ENCODE assay signal across 26 mouse cellular contexts in genomic region chr14:41096296-41096860, GRCm38 (mm10). TPM values are rescaled to one million over a fixed set of nuclear protein-coding genes. Genes with fewer than 3 reads are reported as not detected.
DNase-seq lines count a peak whose midpoint lies in the region; ATAC-seq and TF ChIP-seq lines count a peak whose summit lies in the region.
"Had no signal": no experiment of that assay in that cellular context is flagged by ENCODE, and none has a peak within 500 bp of the region (broad histone marks: within the 10 kb centered on the region; RNA-seq: fewer than 3 reads in every experiment).

No protein-coding gene starts in this region.

- no peaks in the 10 kb centered on the region for H3K36me3 ChIP-seq in liver, adult 2 months (ENCODE audit: control insufficient read depth, insufficient read depth, low read length)
- no peaks in the 10 kb centered on the region for H3K36me3 ChIP-seq in liver, embryonic 16.5 days (ENCODE audit: control insufficient read depth, insufficient read depth)
- H3K36me3 ChIP-seq in liver, embryonic 12.5 days: no peaks in the 10 kb centered on the region
- no peaks in the 10 kb centered on the region for H3K36me3 ChIP-seq in liver, postnatal 0 days (replicated peaks; ENCODE audit: insufficient read depth, low read length)
- no peaks in the 10 kb centered on the region for H3K36me3 ChIP-seq in liver, embryonic 11.5 days (ENCODE audit: control insufficient read depth, insufficient read depth, low read length)
- H3K36me3 ChIP-seq: G1E had no signal

- H3K27ac ChIP-seq in liver, adult 2 months (replicated peaks; ENCODE audit: insufficient read depth, low read depth, low read length): peak overlapping the region; percentile 66
- no peak overlapping the region; the same call in 1 of the 2 replicates for H3K27ac ChIP-seq in liver, embryonic 16.5 days (ENCODE audit: low read length)
- no peak overlapping the region for H3K27ac ChIP-seq in liver, embryonic 12.5 days
- H3K27ac ChIP-seq in liver, postnatal 0 days (ENCODE audit: low read depth): peak overlapping the region; percentile 89
- no peak overlapping the region for H3K27ac ChIP-seq in liver, embryonic 11.5 days (ENCODE audit: low read depth, low read length)

- peak; percentile 95 for DNase-seq in liver, adult 2 months (ENCODE audit: extremely low read depth, low read depth, low spot score)
- DNase-seq in liver: no peak
- no peak for DNase-seq in liver, postnatal 0 days
- no peak for DNase-seq in liver, embryonic 11.5 days (ENCODE audit: low spot score)
- DNase-seq: adrenal gland, adult 2 months; adrenal gland, adult 8-10 months; adrenal gland, postnatal 10 days; adrenal gland, postnatal 14 days; adrenal gland, postnatal 25 days; adrenal gland, postnatal 36 days; B cell, adult 2 months; cerebellum, adult 11 months; cerebellum, adult 11-12 months; cerebellum, adult 18-20 months had no signal

- TF ChIP-seq EP300 in liver, postnatal 0 days (IDR thresholded peaks at IDR 0.05; ENCODE audit: low read depth): peak; percentile 86

- TF ChIP-seq POLR2A in liver, adult 2 months (IDR thresholded peaks at IDR 0.05; ENCODE audit: extremely low read depth, insufficient read depth, low read length): no peak

- H3K9ac ChIP-seq in liver, adult 2 months (ENCODE audit: low read depth, low read length): no peak overlapping the region
- no peak overlapping the region for H3K9ac ChIP-seq in liver, embryonic 16.5 days (ENCODE audit: low read depth, low read length)
- no peak overlapping the region for H3K9ac ChIP-seq in liver, embryonic 12.5 days
- no peak overlapping the region for H3K9ac ChIP-seq in liver, postnatal 0 days (replicated peaks)
- H3K9ac ChIP-seq in liver, embryonic 11.5 days (ENCODE audit: low read depth, low read length): no peak overlapping the region

- no peak for TF ChIP-seq CTCF in liver, adult 2 months (IDR thresholded peaks at IDR 0.05; ENCODE audit: low read depth, low read length)
- no peak for TF ChIP-seq CTCF in liver, postnatal 0 days (IDR thresholded peaks at IDR 0.05; ENCODE audit: low read depth)

- ATAC-seq in liver, embryonic 16.5 days (ENCODE audit: low read depth): peak; percentile 74; the same call in 1 of the 2 replicates
- no peak for ATAC-seq in liver, embryonic 12.5 days
- ATAC-seq in liver, postnatal 0 days: peak; percentile 68
- ATAC-seq in liver, embryonic 11.5 days (replicated peaks; ENCODE audit: low FRiP score): no peak
- ATAC-seq: activated CD4-positive, CD25-positive, alpha-beta regulatory T cell, adult 4 months; CD4-positive, CD25-positive, alpha-beta regulatory T cell, adult 4 months; Patski had no signal

- H3K4me1 ChIP-seq in liver, adult 2 months (ENCODE audit: control insufficient read depth, insufficient read depth, low read length): peaks cover 28% of the 10 kb centered on the region
- no peaks in the 10 kb centered on the region for H3K4me1 ChIP-seq in liver, embryonic 16.5 days (ENCODE audit: control insufficient read depth, low read depth, low read length)
- no peaks in the 10 kb centered on the region for H3K4me1 ChIP-seq in liver, embryonic 12.5 days
- H3K4me1 ChIP-seq in liver, postnatal 0 days (ENCODE audit: insufficient read depth): no peaks in the 10 kb centered on the region
- no peaks in the 10 kb centered on the region for H3K4me1 ChIP-seq in liver, embryonic 11.5 days (replicated peaks; ENCODE audit: control insufficient read depth, insufficient read depth, low read length)

- H3K4me2 ChIP-seq in liver, embryonic 16.5 days (ENCODE audit: low read depth, low read length): no peak overlapping the region
- H3K4me2 ChIP-seq in liver, embryonic 12.5 days: no peak overlapping the region
- no peak overlapping the region for H3K4me2 ChIP-seq in liver, postnatal 0 days (ENCODE audit: low read depth, low read length)
- no peak overlapping the region for H3K4me2 ChIP-seq in liver, embryonic 11.5 days

- no peaks in the 10 kb centered on the region for H3K79me2 ChIP-seq in liver, adult 2 months (ENCODE audit: control insufficient read depth, insufficient read depth, low read length)

- no peaks in the 10 kb centered on the region for H3K27me3 ChIP-seq in liver, adult 2 months (ENCODE audit: control insufficient read depth, insufficient read depth, low read length)
- H3K27me3 ChIP-seq in liver, embryonic 16.5 days (ENCODE audit: control insufficient read depth, insufficient read depth, low read depth, low read length): no peaks in the 10 kb centered on the region
- no peaks in the 10 kb centered on the region; the same call in 1 of the 2 replicates for H3K27me3 ChIP-seq in liver, embryonic 12.5 days (replicated peaks)
- H3K27me3 ChIP-seq in liver, postnatal 0 days (ENCODE audit: insufficient read depth, low read length): no peaks in the 10 kb centered on the region
- no peaks in the 10 kb centered on the region for H3K27me3 ChIP-seq in liver, embryonic 11.5 days (replicated peaks; ENCODE audit: control insufficient read depth, insufficient read depth, low read length)
- H3K27me3 ChIP-seq: CH12.LX had no signal

- no peak overlapping the region for H3K4me3 ChIP-seq in liver, adult 2 months (ENCODE audit: insufficient read depth, low read depth, low read length)
- H3K4me3 ChIP-seq in liver, embryonic 16.5 days (ENCODE audit: low read depth, low read length): no peak overlapping the region
- H3K4me3 ChIP-seq in liver, embryonic 12.5 days: no peak overlapping the region
- H3K4me3 ChIP-seq in liver, postnatal 0 days (ENCODE audit: low read depth, low read length): no peak overlapping the region
- H3K4me3 ChIP-seq in liver, embryonic 11.5 days (ENCODE audit: low read depth, low read length): no peak overlapping the region

- H3K9me3 ChIP-seq in liver, embryonic 16.5 days (replicated peaks; ENCODE audit: control insufficient read depth, low read length): no peaks in the 10 kb centered on the region
- no peaks in the 10 kb centered on the region for H3K9me3 ChIP-seq in liver, embryonic 12.5 days (replicated peaks)
- H3K9me3 ChIP-seq in liver, postnatal 0 days (ENCODE audit: low read length): no peaks in the 10 kb centered on the region
- no peaks in the 10 kb centered on the region for H3K9me3 ChIP-seq in liver, embryonic 11.5 days (ENCODE audit: control insufficient read depth, low read length)
- H3K9me3 ChIP-seq: G1E had no signal

- WGBS in liver, adult 2 months: 26% methylated on average over 3 of the region's 3 CpGs
- 56% methylated on average over 3 of the region's 3 CpGs for WGBS in liver, embryonic 16.5 days (ENCODE audit: insufficient replicate concordance)
- 59% methylated on average over 3 of the region's 3 CpGs for WGBS in liver, embryonic 12.5 days (ENCODE audit: insufficient replicate concordance)
- WGBS in liver, postnatal 0 days (ENCODE audit: insufficient replicate concordance): 60% methylated on average over 3 of the region's 3 CpGs
- WGBS in liver, embryonic 11.5 days: 80% methylated on average over 3 of the region's 3 CpGs

RNA-seq across cellular contexts. Expression of gene Mat1a, which starts 8.5 kb away (rescaled TPM):
- 2,681 and 2,768 TPM in 2 replicates for total RNA-seq in liver, adult 2 months (2014; rRNA removed)
- 1,412 and 1,958 TPM in 2 replicates for polyA plus RNA-seq in liver, adult 2 months (2012; rRNA removed)
- polyA plus RNA-seq in liver, embryonic 16.5 days (2015; fragmentation: Nextera tagmentation; extraction: Ambion mirVana): 111 and 144 TPM in 2 replicates
- polyA plus RNA-seq in liver, embryonic 12.5 days (2016; fragmentation: Nextera tagmentation; extraction: Ambion mirVana): 0.54 and 0.55 TPM in 2 replicates
- 1,129 and 1,137 TPM in 2 replicates for polyA plus RNA-seq in liver, postnatal 0 days (2015; fragmentation: Nextera tagmentation; extraction: Ambion mirVana)
- polyA plus RNA-seq in liver, embryonic 11.5 days (2014; fragmentation: Nextera tagmentation; extraction: Ambion mirVana): 0.05 and 0.19 TPM in 2 replicates
- total RNA-seq: adrenal gland, postnatal 25 days; CH12.LX; MEL had no signal
- polyA plus RNA-seq: activated CD4-positive, CD25-positive, alpha-beta regulatory T cell, adult 4 months; C2C12; CD4-positive, CD25-positive, alpha-beta regulatory T cell, adult 4 months; G1E; Patski had no signal

RNA-seq across cellular contexts. Expression of gene Dydc1, which starts 23.7 kb away (rescaled TPM):
- not detected in 2 replicates for total RNA-seq in liver, adult 2 months (2014; rRNA removed)
- polyA plus RNA-seq in liver, adult 2 months (2012; rRNA removed): not detected in 2 replicates
- not detected in 2 replicates for polyA plus RNA-seq in liver, embryonic 16.5 days (2015; fragmentation: Nextera tagmentation; extraction: Ambion mirVana)
- polyA plus RNA-seq in liver, embryonic 12.5 days (2016; fragmentation: Nextera tagmentation; extraction: Ambion mirVana): not detected in 2 replicates
- not detected in 2 replicates for polyA plus RNA-seq in liver, postnatal 0 days (2015; fragmentation: Nextera tagmentation; extraction: Ambion mirVana)
- polyA plus RNA-seq in liver, embryonic 11.5 days (2014; fragmentation: Nextera tagmentation; extraction: Ambion mirVana): not detected in 2 replicates
- total RNA-seq: adrenal gland, adult 18-20 months; adrenal gland, adult 2 months; adrenal gland, postnatal 10 days; adrenal gland, postnatal 14 days; adrenal gland, postnatal 25 days; CH12.LX; ES-E14; G1E; MEL had no signal
- polyA plus RNA-seq: activated CD4-positive, CD25-positive, alpha-beta regulatory T cell, adult 4 months; adrenal gland, adult 2 months; C2C12; CD4-positive, CD25-positive, alpha-beta regulatory T cell, adult 4 months; G1E; Patski had no signal

RNA-seq across cellular contexts. Expression of gene Dydc2, which starts 27.4 kb away (rescaled TPM):
- not detected in 2 replicates for total RNA-seq in liver, adult 2 months (2014; rRNA removed)
- not detected in 2 replicates for polyA plus RNA-seq in liver, adult 2 months (2012; rRNA removed)
- not detected in 2 replicates for polyA plus RNA-seq in liver, embryonic 16.5 days (2015; fragmentation: Nextera tagmentation; extraction: Ambion mirVana)
- not detected in 2 replicates for polyA plus RNA-seq in liver, embryonic 12.5 days (2016; fragmentation: Nextera tagmentation; extraction: Ambion mirVana)
- not detected in 2 replicates for polyA plus RNA-seq in liver, postnatal 0 days (2015; fragmentation: Nextera tagmentation; extraction: Ambion mirVana)
- not detected in 2 replicates for polyA plus RNA-seq in liver, embryonic 11.5 days (2014; fragmentation: Nextera tagmentation; extraction: Ambion mirVana)
- total RNA-seq: adrenal gland, postnatal 10 days; CH12.LX; ES-E14; G1E; MEL had no signal
- polyA plus RNA-seq: activated CD4-positive, CD25-positive, alpha-beta regulatory T cell, adult 4 months; adrenal gland, adult 2 months; CD4-positive, CD25-positive, alpha-beta regulatory T cell, adult 4 months; G1E had no signal

RNA-seq across cellular contexts. Expression of gene Sftpa1, which starts 35.2 kb away (rescaled TPM):
- total RNA-seq in liver, adult 2 months (2014; rRNA removed): 0.40 and 0.46 TPM in 2 replicates
- polyA plus RNA-seq in liver, adult 2 months (2012; rRNA removed): 0.17 and 0.48 TPM in 2 replicates
- polyA plus RNA-seq in liver, embryonic 16.5 days (2015; fragmentation: Nextera tagmentation; extraction: Ambion mirVana): 0.11 and 0.21 TPM in 2 replicates
- polyA plus RNA-seq in liver, embryonic 12.5 days (2016; fragmentation: Nextera tagmentation; extraction: Ambion mirVana): not detected in 2 replicates
- polyA plus RNA-seq in liver, postnatal 0 days (2015; fragmentation: Nextera tagmentation; extraction: Ambion mirVana): 0.33 and 1.3 TPM in 2 replicates
- polyA plus RNA-seq in liver, embryonic 11.5 days (2014; fragmentation: Nextera tagmentation; extraction: Ambion mirVana): not detected in 2 replicates
- total RNA-seq: CH12.LX, ES-E14, MEL had no signal
- polyA plus RNA-seq: activated CD4-positive, CD25-positive, alpha-beta regulatory T cell, adult 4 months; adrenal gland, adult 2 months; brain, embryonic 14.5 days; C2C12; CD4-positive, CD25-positive, alpha-beta regulatory T cell, adult 4 months; G1E; Patski had no signal

RNA-seq across cellular contexts. Expression of gene Mbl1, which starts 54.9 kb away (rescaled TPM):
- 199 and 293 TPM in 2 replicates for total RNA-seq in liver, adult 2 months (2014; rRNA removed)
- 92.4 and 106 TPM in 2 replicates for polyA plus RNA-seq in liver, adult 2 months (2012; rRNA removed)
- polyA plus RNA-seq in liver, embryonic 16.5 days (2015; fragmentation: Nextera tagmentation; extraction: Ambion mirVana): 34.3 and 36.5 TPM in 2 replicates
- polyA plus RNA-seq in liver, embryonic 12.5 days (2016; fragmentation: Nextera tagmentation; extraction: Ambion mirVana): 9.2 and 9.9 TPM in 2 replicates
- polyA plus RNA-seq in liver, postnatal 0 days (2015; fragmentation: Nextera tagmentation; extraction: Ambion mirVana): 66.5 and 67.0 TPM in 2 replicates
- 6.7 and 8.0 TPM in 2 replicates for polyA plus RNA-seq in liver, embryonic 11.5 days (2014; fragmentation: Nextera tagmentation; extraction: Ambion mirVana)
- total RNA-seq: adrenal gland, adult 18-20 months; adrenal gland, adult 8-10 months; adrenal gland, postnatal 25 days; CH12.LX; ES-E14; MEL had no signal
- polyA plus RNA-seq: activated CD4-positive, CD25-positive, alpha-beta regulatory T cell, adult 4 months; adrenal gland, adult 2 months; brain, embryonic 14.5 days; C2C12; CD4-positive, CD25-positive, alpha-beta regulatory T cell, adult 4 months; G1E; Patski had no signal

Comparison
In these comparisons a context has a peak if more than half of its experiments do, and no peak if none do; other contexts are left out.
1. H3K27ac ChIP-seq: peak in liver, adult 2 months (single experiment) and liver, postnatal 0 days (single experiment); none in liver, embryonic 16.5 days (single experiment), liver, embryonic 12.5 days (single experiment) and liver, embryonic 11.5 days (single experiment).
2. ATAC-seq: peak in liver, embryonic 16.5 days (single experiment) and liver, postnatal 0 days (single experiment); none in liver, embryonic 12.5 days (single experiment) and liver, embryonic 11.5 days (single experiment).
3. RNA of gene Mat1a, which starts 8.5 kb away (polyA plus RNA-seq): 1,412 to 1,958 TPM in liver, adult 2 months, 1,129 to 1,137 TPM in liver, postnatal 0 days and 111 to 144 TPM in liver, embryonic 16.5 days; 0.54 to 0.55 TPM in liver, embryonic 12.5 days and 0.05 to 0.19 TPM in liver, embryonic 11.5 days; every median in the first group is over 10 times any median in the second.